Mouse (Mus musculus) forebrain, embryonic 10.5 days (tissue): Measurements from ENCODE around the gene Mgat3. TPM values are rescaled to one million over a fixed set of nuclear protein-coding genes. Genes with fewer than 3 reads are reported as not detected.

Experiments
- DNase-seq: peaks from one replicate; pipeline ENCODE4 v3.0.0-alpha.2; 2017; ENCODE audit warnings: low spot score; ENCODE audit errors: extremely low spot score
- H3K27ac ChIP-seq: fragments of 300-500 bp; sonication (generic); 2 replicates; pipeline ENCODE4 v1.5.1; 2016; ENCODE audit warnings: mild to moderate bottlenecking
- H3K27me3 ChIP-seq: fragments of 300-500 bp; sonication (generic); 2 replicates; pipeline ENCODE4 v1.6.1; 2016; ENCODE audit warnings: mild to moderate bottlenecking; ENCODE audit not compliant: poor library complexity, severe bottlenecking
- H3K36me3 ChIP-seq: fragments of 300-500 bp; sonication (generic); replicated peaks from 2 replicates; pipeline ENCODE4 v1.6.1; 2016; ENCODE audit warnings: mild to moderate bottlenecking, moderate library complexity
- H3K4me1 ChIP-seq: fragments of 300-500 bp; sonication (generic); 2 replicates; pipeline ENCODE4 v1.6.1; 2016
- H3K4me3 ChIP-seq: fragments of 300-500 bp; sonication (generic); 2 replicates; pipeline ENCODE4 v1.5.1; 2016; ENCODE audit warnings: mild to moderate bottlenecking, moderate library complexity
- H3K9me3 ChIP-seq: fragments of 300-500 bp; sonication (generic); 2 replicates; pipeline ENCODE4 v1.6.1; 2016; ENCODE audit warnings: mild to moderate bottlenecking, moderate library complexity
- WGBS: fragments of 180-500 bp; shearing (Covaris S2); methylation state at CpG from one replicate; pipeline ENCODE4 v1.1.7; 2016; 5-methylcytosine and 5-hydroxymethylcytosine counted together
- polyA plus RNA-seq: library from polyadenylated mRNA; unstranded; fragments of >200 nt; fragmentation: Nextera tagmentation; extraction: Ambion mirVana; gene quantifications from 2 replicates; pipeline ENCODE4 v1.2.1, GENCODE M21; 2016

The Mgat3 gene
- polyA plus RNA-seq, 1 experiment from 2014 or later = 5.1 TPM

- Histone ChIP-seq H3K36me3 (peaks cover 99% of the 10 kb centered on the region), H3K9me3 (no peaks in the 10 kb centered on the region), H3K4me1 (peaks cover 32% of the 10 kb centered on the region), H3K27me3 (no peaks in the 10 kb centered on the region), H3K4me3 (no peak overlapping the region), H3K27ac (no peak overlapping the region)
- DNase-seq = no peak
- 93% methylated on average over 8 of the region's 8 CpGs for WGBS
Observed at GRCm38 (mm10) chr15:80155707-80156106, 17.8 kb upstream of the Mgat3 start.

- WGBS = 95% methylated on average over 22 of the region's 22 CpGs
- Histone ChIP-seq H3K27ac (no peak overlapping the region), H3K4me3 (no peak overlapping the region), H3K27me3 (no peaks in the 10 kb centered on the region), H3K4me1 (peaks cover 35% of the 10 kb centered on the region), H3K36me3 (peaks cover 100% of the 10 kb centered on the region), H3K9me3 (no peaks in the 10 kb centered on the region)
- no peak for DNase-seq
Observed at GRCm38 (mm10) chr15:80157197-80157943, 16.2 kb upstream of the Mgat3 start.

GRCm38 (mm10) chr15:80158001-80158706, 15.4 kb upstream of the Mgat3 start:
- Histone ChIP-seq H3K27ac (peak overlapping the region; percentile 75; the same call in 1 of the 2 replicates), H3K4me1 (peaks cover 35% of the 10 kb centered on the region), H3K4me3 (no peak overlapping the region), H3K27me3 (no peaks in the 10 kb centered on the region), H3K36me3 (peaks cover 100% of the 10 kb centered on the region), H3K9me3 (no peaks in the 10 kb centered on the region)
- 78% methylated on average over 5 of the region's 5 CpGs for WGBS
- DNase-seq = no peak

- Histone ChIP-seq H3K27me3 (no peaks in the 10 kb centered on the region), H3K9me3 (no peaks in the 10 kb centered on the region), H3K4me1 (peaks cover 35% of the 10 kb centered on the region), H3K27ac (peak overlapping the region; percentile 75; the same call in 1 of the 2 replicates), H3K4me3 (no peak overlapping the region), H3K36me3 (peaks cover 100% of the 10 kb centered on the region)
- 74% methylated on average over 4 of the region's 4 CpGs for whole genome bisulfite sequencing
- DNase-seq = no peak
Observed at GRCm38 (mm10) chr15:80158707-80159090, 14.8 kb upstream of the Mgat3 start.

DNA sequence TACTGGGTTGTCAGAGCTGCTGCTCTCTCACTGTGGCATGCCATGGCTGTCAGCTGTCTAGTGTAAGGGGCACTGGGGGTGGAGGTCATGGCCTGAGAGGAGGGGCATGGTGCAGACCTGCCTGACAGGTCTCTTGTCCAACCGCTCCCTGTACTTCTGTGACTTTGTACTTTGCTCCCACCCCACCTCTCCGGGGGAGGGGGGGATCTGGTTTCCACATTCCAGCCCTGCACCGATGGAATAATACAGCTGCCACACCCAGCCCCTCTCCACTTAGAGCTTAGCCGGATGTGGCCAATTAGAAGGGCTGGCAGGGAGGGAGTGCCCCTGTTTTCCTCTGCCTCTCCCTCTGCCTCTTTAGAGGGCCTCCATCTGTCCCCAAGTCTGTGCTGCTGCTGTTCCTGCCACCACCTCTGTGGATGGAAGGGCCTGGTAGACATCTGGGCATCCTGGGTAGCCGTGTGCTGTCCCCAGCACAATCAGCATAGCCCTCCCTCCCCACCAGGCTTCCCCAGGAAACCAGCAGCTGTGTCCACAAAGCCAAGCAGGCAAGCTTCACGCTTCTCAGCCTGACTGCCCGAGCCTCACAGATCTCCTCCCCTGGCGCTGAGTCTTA, 14.1 kb upstream of the Mgat3 start:
- Histone ChIP-seq H3K4me1 (peaks cover 35% of the 10 kb centered on the region), H3K27me3 (no peaks in the 10 kb centered on the region), H3K4me3 (no peak overlapping the region), H3K9me3 (no peaks in the 10 kb centered on the region), H3K36me3 (peaks cover 96% of the 10 kb centered on the region), H3K27ac (peak overlapping the region; percentile 75)
- peak; percentile 25 for DNase-seq
- 47% methylated on average over 8 of the region's 8 CpGs for WGBS

GRCm38 (mm10) chr15:80160223-80160622, 13.3 kb upstream of the Mgat3 start:
- H3K4me1 ChIP-seq = peaks cover 35% of the 10 kb centered on the region
- peak overlapping the region; percentile 75 for H3K27ac ChIP-seq
- DNase-seq = no peak
- no peak overlapping the region for H3K4me3 ChIP-seq
- peaks cover 88% of the 10 kb centered on the region for H3K36me3 ChIP-seq
- no peaks in the 10 kb centered on the region for H3K27me3 ChIP-seq
- WGBS = 92% methylated on average over 13 of the region's 13 CpGs
- no peaks in the 10 kb centered on the region for H3K9me3 ChIP-seq

- no peaks in the 10 kb centered on the region for H3K9me3 ChIP-seq
- 94% methylated on average over 4 of the region's 4 CpGs for WGBS
- no peak overlapping the region for H3K4me3 ChIP-seq
- H3K36me3 ChIP-seq = peaks cover 83% of the 10 kb centered on the region
- H3K4me1 ChIP-seq = peaks cover 35% of the 10 kb centered on the region
- H3K27me3 ChIP-seq = no peaks in the 10 kb centered on the region
- H3K27ac ChIP-seq = peak overlapping the region; percentile 31; the same call in 1 of the 2 replicates
- DNase-seq = no peak
Observed at GRCm38 (mm10) chr15:80160726-80161125, 12.8 kb upstream of the Mgat3 start.

DNA sequence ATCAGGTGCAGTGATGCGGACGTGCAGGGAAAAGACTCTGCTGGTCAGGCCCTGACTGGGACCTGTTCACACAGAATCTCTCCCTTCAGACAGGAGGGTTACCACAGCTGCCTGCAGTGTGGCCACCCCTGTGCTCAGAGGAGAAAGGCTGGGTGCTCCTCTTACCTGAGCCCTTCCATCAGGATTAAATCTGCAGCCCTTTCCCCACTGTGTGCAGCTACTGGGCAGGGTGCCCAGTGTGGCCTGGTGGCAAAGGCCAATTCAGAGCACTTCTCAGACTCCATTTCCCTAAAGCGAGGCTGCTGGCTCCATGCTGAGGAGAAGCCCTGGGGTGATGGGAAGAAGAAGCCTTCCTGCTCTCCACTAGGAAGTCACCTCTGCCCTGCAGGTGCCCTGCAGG, 12.3 kb upstream of the Mgat3 start:
- Histone ChIP-seq H3K9me3 (no peaks in the 10 kb centered on the region), H3K4me3 (no peak overlapping the region), H3K27ac (no peak overlapping the region), H3K4me1 (peaks cover 35% of the 10 kb centered on the region), H3K27me3 (no peaks in the 10 kb centered on the region), H3K36me3 (peaks cover 78% of the 10 kb centered on the region)
- DNase-seq = no peak
- WGBS = 94% methylated on average over 3 of the region's 3 CpGs

- no peak for DNase-seq
- peaks cover 65% of the 10 kb centered on the region for H3K36me3 ChIP-seq
- H3K4me1 ChIP-seq = peaks cover 35% of the 10 kb centered on the region
- no peak overlapping the region for H3K4me3 ChIP-seq
- no peaks in the 10 kb centered on the region for H3K27me3 ChIP-seq
- H3K27ac ChIP-seq = no peak overlapping the region
- no peaks in the 10 kb centered on the region for H3K9me3 ChIP-seq
- 93% methylated on average over 4 of the region's 4 CpGs for WGBS
Observed at GRCm38 (mm10) chr15:80162401-80162964, 11.0 kb upstream of the Mgat3 start.

- no peak overlapping the region for H3K27ac ChIP-seq
- 91% methylated on average over 11 of the region's 11 CpGs for WGBS
- H3K27me3 ChIP-seq = no peaks in the 10 kb centered on the region
- no peak overlapping the region for H3K4me3 ChIP-seq
- no peaks in the 10 kb centered on the region for H3K9me3 ChIP-seq
- no peak for DNase-seq
- peaks cover 27% of the 10 kb centered on the region for H3K4me1 ChIP-seq
- peaks cover 57% of the 10 kb centered on the region for H3K36me3 ChIP-seq
Observed at GRCm38 (mm10) chr15:80163274-80163673, 10.2 kb upstream of the Mgat3 start.

DNA sequence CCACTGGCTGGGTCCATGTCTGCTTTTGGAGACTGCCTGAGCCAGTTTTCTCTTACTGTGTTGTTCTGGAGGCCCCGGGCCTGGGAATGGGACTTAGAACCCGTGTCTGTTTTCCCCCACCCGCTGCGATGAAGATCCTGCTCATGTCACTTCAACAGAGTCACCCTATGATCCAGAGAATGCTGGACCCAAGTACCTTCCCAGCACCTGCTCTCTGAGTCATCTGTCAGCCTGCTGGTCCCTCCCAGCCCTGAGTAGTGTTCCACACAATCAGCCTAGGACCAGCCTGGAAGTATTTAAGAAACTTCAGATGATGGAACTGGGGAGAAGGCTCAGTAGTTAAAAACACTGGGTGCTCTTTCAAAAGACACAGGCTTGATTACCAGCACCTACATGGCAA, 9.8 kb upstream of the Mgat3 start:
- H3K36me3 ChIP-seq = peaks cover 53% of the 10 kb centered on the region
- no peaks in the 10 kb centered on the region for H3K9me3 ChIP-seq
- H3K27ac ChIP-seq = no peak overlapping the region
- peaks cover 23% of the 10 kb centered on the region for H3K4me1 ChIP-seq
- H3K27me3 ChIP-seq = no peaks in the 10 kb centered on the region
- H3K4me3 ChIP-seq = no peak overlapping the region
- no peak for DNase-seq
- 94% methylated on average over 4 of the region's 4 CpGs for WGBS

DNA sequence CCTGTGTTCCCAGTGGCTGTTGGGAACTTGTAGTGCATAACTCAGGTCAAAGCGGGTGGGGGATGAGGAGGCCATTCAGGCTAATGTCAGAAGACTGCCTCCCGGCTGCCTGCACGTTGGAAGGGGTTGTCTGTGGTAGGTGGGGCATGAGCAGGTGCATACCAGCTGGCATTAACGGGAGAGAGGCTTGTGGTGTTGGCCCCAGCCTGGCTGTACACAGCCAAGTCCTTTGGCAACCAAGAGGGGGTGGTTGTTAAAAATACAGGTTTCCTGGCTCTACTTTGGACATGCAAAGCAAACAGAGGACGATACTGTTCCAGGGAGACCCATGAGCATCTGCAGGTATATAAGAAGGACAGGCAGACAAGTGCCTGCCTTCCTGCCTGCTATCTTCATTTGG, 8.1 kb upstream of the Mgat3 start:
- Histone ChIP-seq H3K4me1 (peaks cover 12% of the 10 kb centered on the region), H3K27me3 (no peaks in the 10 kb centered on the region), H3K9me3 (no peaks in the 10 kb centered on the region), H3K4me3 (no peak overlapping the region), H3K27ac (no peak overlapping the region), H3K36me3 (peaks cover 36% of the 10 kb centered on the region)
- no peak for DNase-seq
- 68% methylated on average over 5 of the region's 5 CpGs for WGBS

GRCm38 (mm10) chr15:80169484-80169883, 4.0 kb upstream of the Mgat3 start:
- DNase-seq = no peak
- Histone ChIP-seq H3K4me1 (peaks cover 41% of the 10 kb centered on the region), H3K27me3 (peaks cover 23% of the 10 kb centered on the region), H3K9me3 (no peaks in the 10 kb centered on the region), H3K36me3 (no peaks in the 10 kb centered on the region), H3K27ac (no peak overlapping the region), H3K4me3 (no peak overlapping the region)
- 90% methylated on average over 1 of the region's 1 CpGs for WGBS
